Mouse (Mus musculus) bone marrow, adult 2 months (tissue): ENCODE results near the gene Ncoa1.

Experiments used
- CTCF ChIP-seq: fragments of 200-500 bp; IDR thresholded peaks from 2 replicates; pipeline ENCODE4 v1.5.1; 2011; ENCODE audit warnings: low read length, control low read depth; ENCODE audit not compliant: control insufficient read depth, insufficient read depth
- POLR2A ChIP-seq: fragments of 200-500 bp; IDR thresholded peaks from 2 replicates; pipeline ENCODE4 v1.6.1; 2011; ENCODE audit warnings: low read depth, mild to moderate bottlenecking, control low read depth, low read length, borderline replicate concordance; ENCODE audit not compliant: control insufficient read depth

DNA sequence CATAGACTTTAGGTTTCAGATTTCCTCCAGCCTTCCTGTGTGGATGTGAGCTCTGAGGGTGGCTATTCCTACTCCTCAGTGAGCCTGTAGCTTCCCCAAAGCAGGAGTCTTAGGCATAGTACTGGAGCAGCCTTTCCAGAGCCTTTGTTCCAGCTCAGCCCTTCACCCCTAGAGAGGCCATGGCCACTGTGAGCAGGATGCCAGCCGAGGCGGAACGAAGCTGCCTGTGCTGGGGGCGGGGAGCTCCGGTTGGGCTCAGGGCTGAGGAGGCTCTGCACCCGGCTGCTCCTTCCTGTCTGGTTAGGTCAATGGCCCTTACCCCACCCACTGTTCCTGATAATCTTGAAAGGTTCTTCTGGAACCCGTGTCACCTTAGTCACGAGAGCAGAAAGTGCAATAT is 264.1 kb downstream of the Ncoa1 start:
- TF ChIP-seq CTCF, result no peak
- no peak for TF ChIP-seq POLR2A
